Mouse (Mus musculus) megakaryocyte-erythroid progenitor cell, adult 5-6 weeks (primary cell): ENCODE results near the gene Anp32e. TPM values are rescaled to one million over a fixed set of nuclear protein-coding genes. Genes with fewer than 3 reads are reported as not detected.

Experiments used
- ATAC-seq: replicated peaks from 2 replicates; pipeline ENCODE4 v1.8.0; 2016; ENCODE audit warnings: mild to moderate bottlenecking, inconsistent platforms; ENCODE audit not compliant: severe bottlenecking, poor library complexity, low FRiP score, low TSS enrichment
- total RNA-seq, 2 experiments: library from RNA; stranded (forward) in 1 of 2; stranded (reverse) in 1 of 2; fragments of 200-1000, 215-1000 nt in 1 of 2; fragments of >200 nt in 1 of 2; fragmentation: Nextera tagmentation in 1 of 2; gene quantifications; 2 replicates each; pipeline ENCODE4 v1.2.3; 2014 to 2017

Anp32e gene
- total RNA-seq, 2 experiments from 2014 or later, result 186 to 505 TPM

GRCm38 (mm10) chr3:95990413-95990941 lies 61.4 kb downstream of the Anp32e start:
- ATAC-seq, result no peak

GRCm38 (mm10) chr3:95992990-95993603 lies 64.1 kb downstream of the Anp32e start:
- ATAC-seq, result no peak

GRCm38 (mm10) chr3:95993881-95994280 lies 64.8 kb downstream of the Anp32e start:
- ATAC-seq, result no peak

GRCm38 (mm10) chr3:95994381-95994846 lies 65.4 kb downstream of the Anp32e start:
- no peak for ATAC-seq

GRCm38 (mm10) chr3:95994975-95995801 lies 66.1 kb downstream of the Anp32e start:
- ATAC-seq, result no peak

- ATAC-seq, result no peak
These were observed 66.9 kb downstream of the Anp32e start, which contains the start of gene Plekho1 for GRCm38 (mm10) chr3:95995802-95996428. Plekho1 (minus strand) TSS chr3:95996001.

GRCm38 (mm10) chr3:95996451-95997073 lies 67.5 kb downstream of the Anp32e start:
- no peak for ATAC-seq

Other genes starting within 250 kb of the Anp32e start
- gene Adamtsl4, start 241.3 kb upstream of the Anp32e start, total RNA-seq (2014; fragmentation: Nextera tagmentation), result 0.20 TPM in 1 of 2 replicates, not detected in the other
- not detected in 2 replicates for gene Adamtsl4, start 241.3 kb upstream of the Anp32e start, total RNA-seq (2017)
- 8.2 and 17.2 TPM in 2 replicates for gene Ecm1, start 189.7 kb upstream of the Anp32e start, total RNA-seq (2014; fragmentation: Nextera tagmentation)
- not detected in 2 replicates for gene Ecm1, start 189.7 kb upstream of the Anp32e start, total RNA-seq (2017)
- 88.1 and 103 TPM in 2 replicates for gene Tars2, start 169.0 kb upstream of the Anp32e start, total RNA-seq (2014; fragmentation: Nextera tagmentation)
- gene Tars2, start 169.0 kb upstream of the Anp32e start, total RNA-seq (2017), result 58.0 and 75.5 TPM in 2 replicates
- 62.4 and 68.5 TPM in 2 replicates for gene Rprd2, start 110.4 kb upstream of the Anp32e start, total RNA-seq (2014; fragmentation: Nextera tagmentation)
- gene Rprd2, start 110.4 kb upstream of the Anp32e start, total RNA-seq (2017), result 17.5 and 21.3 TPM in 2 replicates
- gene Prpf3, start 73.4 kb upstream of the Anp32e start, total RNA-seq (2014; fragmentation: Nextera tagmentation), result 72.1 and 90.7 TPM in 2 replicates
- gene Prpf3, start 73.4 kb upstream of the Anp32e start, total RNA-seq (2017), result 66.7 and 100.0 TPM in 2 replicates
- 204 and 223 TPM in 2 replicates for gene Mrps21, start 57.7 kb upstream of the Anp32e start, total RNA-seq (2014; fragmentation: Nextera tagmentation)
- 318 and 398 TPM in 2 replicates for gene Mrps21, start 57.7 kb upstream of the Anp32e start, total RNA-seq (2017)
- gene Ciart, start 47.0 kb upstream of the Anp32e start, total RNA-seq (2014; fragmentation: Nextera tagmentation), result 0.69 and 3.3 TPM in 2 replicates
- 0.66 and 2.8 TPM in 2 replicates for gene Ciart, start 47.0 kb upstream of the Anp32e start, total RNA-seq (2017)
- gene BC028528, start 37.2 kb upstream of the Anp32e start, total RNA-seq (2014; fragmentation: Nextera tagmentation), result 2.1 and 2.3 TPM in 2 replicates
- 2.3 and 14.6 TPM in 2 replicates for gene BC028528, start 37.2 kb upstream of the Anp32e start, total RNA-seq (2017)
- 35.7 and 42.8 TPM in 2 replicates for gene Aph1a, start 35.3 kb upstream of the Anp32e start, total RNA-seq (2014; fragmentation: Nextera tagmentation)
- 16.2 and 21.1 TPM in 2 replicates for gene Aph1a, start 35.3 kb upstream of the Anp32e start, total RNA-seq (2017)
- not detected in 2 replicates for gene Car14, start 24.6 kb upstream of the Anp32e start, total RNA-seq (2014; fragmentation: Nextera tagmentation)
- not detected in 2 replicates for gene Car14, start 24.6 kb upstream of the Anp32e start, total RNA-seq (2017)
- 0.61 and 5.4 TPM in 2 replicates for gene Plekho1, start 66.8 kb downstream of the Anp32e start, total RNA-seq (2014; fragmentation: Nextera tagmentation)
- gene Plekho1, start 66.8 kb downstream of the Anp32e start, total RNA-seq (2017), result 5.9 and 10.5 TPM in 2 replicates
- gene Vps45, start 129.2 kb downstream of the Anp32e start, total RNA-seq (2014; fragmentation: Nextera tagmentation), result 29.7 and 38.8 TPM in 2 replicates
- 13.4 and 16.6 TPM in 2 replicates for gene Vps45, start 129.2 kb downstream of the Anp32e start, total RNA-seq (2017)
- gene Otud7b, start 175.3 kb downstream of the Anp32e start, total RNA-seq (2014; fragmentation: Nextera tagmentation), result 9.7 and 12.3 TPM in 2 replicates
- 11.7 and 15.5 TPM in 2 replicates for gene Otud7b, start 175.3 kb downstream of the Anp32e start, total RNA-seq (2017)
- gene Mtmr11, start 232.8 kb downstream of the Anp32e start, total RNA-seq (2014; fragmentation: Nextera tagmentation), result not detected in 2 replicates
- not detected in 2 replicates for gene Mtmr11, start 232.8 kb downstream of the Anp32e start, total RNA-seq (2017)
- 139 and 173 TPM in 2 replicates for gene Sf3b4, start 243.1 kb downstream of the Anp32e start, total RNA-seq (2014; fragmentation: Nextera tagmentation)
- 24.7 and 36.9 TPM in 2 replicates for gene Sf3b4, start 243.1 kb downstream of the Anp32e start, total RNA-seq (2017)